Mouse (Mus musculus) MEL (cell line): ENCODE data around the gene Mef2d. TPM values are rescaled to one million over a fixed set of nuclear protein-coding genes. Genes with fewer than 3 reads are reported as not detected.
A peak's percentile ranks its signal among the peaks of the same experiment; 100 is the strongest.

Experiments used
- DNase-seq: peaks from one replicate; pipeline ENCODE4 v3.0.0; 2011; ENCODE audit warnings: low read depth, low spot score
- H3K27ac ChIP-seq: 2 replicates; pipeline ENCODE4 v1.5.1; 2012; ENCODE audit warnings: low read depth, mild to moderate bottlenecking, control low read depth, low read length, moderate library complexity; ENCODE audit not compliant: control insufficient read depth
- H3K27me3 ChIP-seq, 2 experiments: fragments of 150-350 bp in 1 of 2; sonication (generic) in 1 of 2; 2 replicates each; pipeline ENCODE4 v1.6.1; 2012; ENCODE audit warnings: low read length in 2 of 2, mild to moderate bottlenecking in 2 of 2, improper control_type of control experiment in 1 of 2, moderate library complexity in 1 of 2; ENCODE audit not compliant: insufficient read depth in 2 of 2, control insufficient read depth in 1 of 2
- H3K36me3 ChIP-seq, 2 experiments: 2 replicates each; pipeline ENCODE4 v1.6.1; 2012 to 2014; ENCODE audit warnings: low read length in 2 of 2, improper control_type of control experiment in 1 of 2, inconsistent platforms in 1 of 2, mild to moderate bottlenecking in 1 of 2; ENCODE audit not compliant: insufficient read depth in 2 of 2, control insufficient read depth in 1 of 2
- H3K4me1 ChIP-seq, 2 experiments: fragments of 150-350 bp in 1 of 2; sonication (generic) in 1 of 2; 2 replicates each; pipeline ENCODE4 v1.6.1; 2012; ENCODE audit warnings: low read length in 2 of 2, improper control_type of control experiment in 1 of 2, mild to moderate bottlenecking in 1 of 2; ENCODE audit not compliant: insufficient read depth in 2 of 2, control insufficient read depth in 1 of 2
- H3K4me3 ChIP-seq, 2 experiments: fragments of 150-350 bp in 1 of 2; sonication (generic) in 1 of 2; 2 replicates each; pipeline ENCODE4 v1.5.1; 2012; ENCODE audit warnings: low read depth in 2 of 2, low read length in 2 of 2, mild to moderate bottlenecking in 2 of 2, moderate library complexity in 2 of 2, control low read depth in 1 of 2, improper control_type of control experiment in 1 of 2; ENCODE audit not compliant: control insufficient read depth in 1 of 2, insufficient read depth in 1 of 2
- H3K79me2 ChIP-seq: 2 replicates; pipeline ENCODE4 v1.6.1; 2012; ENCODE audit warnings: mild to moderate bottlenecking, low read length, moderate library complexity; ENCODE audit not compliant: control insufficient read depth, poor library complexity, insufficient read depth
- H3K9ac ChIP-seq: 2 replicates; pipeline ENCODE4 v1.6.1; 2012; ENCODE audit warnings: low read depth, mild to moderate bottlenecking, control low read depth, low read length, moderate library complexity; ENCODE audit not compliant: control insufficient read depth, poor library complexity, severe bottlenecking
- H3K9me3 ChIP-seq: fragments of 150-350 bp; sonication (generic); replicated peaks from 2 replicates; pipeline ENCODE4 v1.6.1; 2012; ENCODE audit warnings: mild to moderate bottlenecking, low read length, improper control_type of control experiment, moderate library complexity; ENCODE audit not compliant: insufficient read depth
- BHLHE40 ChIP-seq: IDR thresholded peaks from 2 replicates; pipeline ENCODE4 v1.6.1; 2012; ENCODE audit warnings: low read depth, mild to moderate bottlenecking, inconsistent platforms, low read length, improper control_type of control experiment, borderline replicate concordance
- CHD1 ChIP-seq: IDR thresholded peaks from 2 replicates; pipeline ENCODE4 v1.6.1; 2012; ENCODE audit warnings: low read depth, mild to moderate bottlenecking, inconsistent platforms, low read length, improper control_type of control experiment
- CHD2 ChIP-seq: IDR thresholded peaks from 2 replicates; pipeline ENCODE4 v1.6.1; 2011; ENCODE audit warnings: low read length, improper control_type of control experiment
- GABPA ChIP-seq: IDR thresholded peaks from 2 replicates; pipeline ENCODE4 v1.6.1; 2012; ENCODE audit warnings: low read depth, mild to moderate bottlenecking, inconsistent platforms, low read length, improper control_type of control experiment, moderate library complexity
- GATA1 ChIP-seq: IDR thresholded peaks from 2 replicates; pipeline ENCODE4 v1.6.1; 2011; ENCODE audit warnings: low read depth, low read length, improper control_type of control experiment
- HCFC1 ChIP-seq: IDR thresholded peaks from 2 replicates; pipeline ENCODE4 v1.6.1; 2012; ENCODE audit warnings: low read depth, mild to moderate bottlenecking, inconsistent platforms, low read length, improper control_type of control experiment, moderate library complexity
- MAX ChIP-seq: IDR thresholded peaks from 2 replicates; pipeline ENCODE4 v1.6.1; 2011; ENCODE audit warnings: low read length, improper control_type of control experiment
- MAZ ChIP-seq: IDR thresholded peaks from 2 replicates; pipeline ENCODE4 v1.6.1; 2012; ENCODE audit warnings: low read depth, mild to moderate bottlenecking, inconsistent platforms, low read length, improper control_type of control experiment
- MXI1 ChIP-seq: IDR thresholded peaks from 2 replicates; pipeline ENCODE4 v1.6.1; 2011; ENCODE audit warnings: mild to moderate bottlenecking, low read depth, low read length, improper control_type of control experiment
- MYC ChIP-seq: IDR thresholded peaks from 2 replicates; pipeline ENCODE4 v1.6.1; 2011; ENCODE audit warnings: low read depth, mild to moderate bottlenecking, low read length, improper control_type of control experiment, moderate library complexity
- NELFE ChIP-seq: IDR thresholded peaks from 2 replicates; pipeline ENCODE4 v1.6.1; 2011; ENCODE audit warnings: low read depth, low read length, improper control_type of control experiment
- POLR2AphosphoS2 ChIP-seq: IDR thresholded peaks from 2 replicates; pipeline ENCODE4 v1.6.1; 2011; ENCODE audit warnings: low read length, improper control_type of control experiment
- RAD21 ChIP-seq: IDR thresholded peaks from 2 replicates; pipeline ENCODE4 v1.6.1; 2011; ENCODE audit warnings: mild to moderate bottlenecking, low read depth, low read length, improper control_type of control experiment
- SMC3 ChIP-seq: IDR thresholded peaks from 2 replicates; pipeline ENCODE4 v1.6.1; 2011; ENCODE audit warnings: low read depth, low read length, improper control_type of control experiment
- TBP ChIP-seq: IDR thresholded peaks from 2 replicates; pipeline ENCODE4 v1.8.0; 2011; ENCODE audit warnings: low read depth, low read length, improper control_type of control experiment
- UBTF ChIP-seq: IDR thresholded peaks from 2 replicates; pipeline ENCODE4 v1.6.1; 2012; ENCODE audit warnings: low read depth, mild to moderate bottlenecking, inconsistent platforms, low read length, improper control_type of control experiment, moderate library complexity, borderline replicate concordance; ENCODE audit not compliant: insufficient read depth
- ZKSCAN1 ChIP-seq: IDR thresholded peaks from 2 replicates; pipeline ENCODE4 v1.6.1; 2012; ENCODE audit warnings: low read depth, mild to moderate bottlenecking, inconsistent platforms, low read length, improper control_type of control experiment, moderate library complexity
- ZMIZ1 ChIP-seq: IDR thresholded peaks from 2 replicates; pipeline ENCODE4 v1.6.1; 2012; ENCODE audit warnings: low read depth, mild to moderate bottlenecking, inconsistent platforms, low read length, improper control_type of control experiment, moderate library complexity
- polyA plus RNA-seq, 2 experiments: library from polyadenylated mRNA; stranded (reverse) in 1 of 2; unstranded in 1 of 2; fragments of >175 nt in 1 of 2; fragments of >200 nt in 1 of 2; gene quantifications; 2 replicates each; pipeline versions ENCODE4 v1.2.1 to v1.2.4; 2012; ENCODE audit warnings: low replicate concordance in 2 of 2, low read depth in 1 of 2; ENCODE audit not compliant: insufficient read length in 2 of 2, insufficient read depth in 1 of 2, missing spikeins in 1 of 2
- total RNA-seq: library from RNA; depleted of rRNA; stranded (reverse); fragments of 300-350 nt; gene quantifications from 2 replicates; pipeline ENCODE4 v1.2.3, GENCODE M21; 2012

Mef2d gene
- total and polyA plus RNA-seq, 3 experiments: 16.9 to 117 (median 71.4) TPM

DNA sequence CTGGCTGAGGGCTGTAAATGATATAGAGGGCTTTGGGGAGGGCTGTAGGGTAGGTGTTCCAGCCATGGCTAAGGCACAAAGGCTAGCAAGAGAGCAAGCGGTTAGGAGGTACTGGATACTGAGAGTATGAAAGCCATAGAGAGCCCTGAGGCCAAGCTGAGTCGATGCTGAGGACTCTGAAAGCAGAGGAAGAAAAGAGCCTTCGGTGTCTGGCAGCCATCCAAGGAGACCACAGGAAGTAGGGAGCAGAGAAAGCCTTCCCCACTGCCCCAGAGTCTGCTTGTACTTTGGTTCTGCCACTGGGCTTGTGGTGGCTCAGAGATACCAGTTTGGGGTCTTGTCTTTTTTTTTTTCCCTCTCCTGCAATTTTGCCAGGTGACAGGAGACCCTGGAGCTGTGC lies 41.9 kb upstream of the Mef2d start:
- TF ChIP-seq HCFC1: peak; percentile 73
- TF ChIP-seq POLR2AphosphoS2: no peak
- TF ChIP-seq MXI1: no peak
- TF ChIP-seq RAD21: no peak
- TF ChIP-seq UBTF: no peak
- 0 out of 2 replicates have a peak, but pooled peaks have one; percentile 29 for TF ChIP-seq TBP
- 0 out of 2 replicates have a peak, but pooled peaks have one; percentile 24 for TF ChIP-seq MYC
- no peak for TF ChIP-seq GABPA
- Histone ChIP-seq H3K27me3 (no peaks in the 10 kb centered on the region), H3K4me1 (0 out of 4 replicates have a peak, but pooled peaks cover 0 to 6% of the 10 kb centered on the region in 2 experiments), H3K36me3 (no peaks in the 10 kb centered on the region; a peak in 1 of 4 replicates), H3K4me3 (no peak overlapping the region), H3K79me2 (no peaks in the 10 kb centered on the region), H3K9me3 (no peaks in the 10 kb centered on the region), H3K27ac (peak overlapping the region; percentile 6; the same call in 1 of the 2 replicates), H3K9ac (no peak overlapping the region; the same call in 1 of the 2 replicates)
- peak; percentile 78 for DNase-seq

- H3K4me1 ChIP-seq: 0 out of 4 replicates have a peak, but pooled peaks cover 0 to 6% of the 10 kb centered on the region in 2 experiments
- no peaks in the 10 kb centered on the region for H3K27me3 ChIP-seq
- TF ChIP-seq GABPA (no peak), UBTF (no peak), ZKSCAN1 (no peak), BHLHE40 (no peak), RAD21 (no peak), ZMIZ1 (no peak), MAZ (no peak), NELFE (no peak), CHD2 (no peak), MAX (no peak), GATA1 (no peak), CHD1 (no peak), SMC3 (no peak)
These were observed 40.4 kb upstream of the Mef2d start for GRCm38 (mm10) chr3:88101736-88102135.

More at GRCm38 (mm10) chr3:88101736-88102135, 40.4 kb upstream of the Mef2d start:
- Histone ChIP-seq H3K79me2 (no peaks in the 10 kb centered on the region), H3K36me3 (no peaks in the 10 kb centered on the region; a peak in 1 of 4 replicates), H3K9ac (no peak overlapping the region), H3K27ac (no peak overlapping the region), H3K9me3 (no peaks in the 10 kb centered on the region), H3K4me3 (no peak overlapping the region)
- no peak for DNase-seq
